Mouse (Mus musculus) CH12.LX (cell line): ENCODE data around the gene Glt1d1. TPM values are rescaled to one million over a fixed set of nuclear protein-coding genes. Genes with fewer than 3 reads are reported as not detected.

ENCODE experiments used
- DNase-seq: peaks from one replicate; pipeline ENCODE4 v3.0.0-alpha.2; 2013; ENCODE audit errors: extremely low read depth
- H3K27ac ChIP-seq: 2 replicates; pipeline ENCODE4 v1.5.1; 2012; ENCODE audit warnings: low read depth, mild to moderate bottlenecking, control low read depth, moderate library complexity; ENCODE audit not compliant: insufficient read depth
- H3K27me3 ChIP-seq: replicated peaks from 2 replicates; pipeline ENCODE3; 2012; ENCODE audit warnings: inconsistent platforms
- H3K36me3 ChIP-seq, 2 experiments: replicated peaks in 1 of 2; 2 replicates each; pipeline versions ENCODE3 to v1.6.1; 2012; ENCODE audit warnings: inconsistent platforms in 1 of 2, low read length in 1 of 2, mild to moderate bottlenecking in 1 of 2, mixed read lengths in 1 of 2, moderate library complexity in 1 of 2; ENCODE audit not compliant: control insufficient read depth in 1 of 2, insufficient read depth in 1 of 2
- H3K4me1 ChIP-seq, 2 experiments: 2 replicates each; pipeline ENCODE4 v1.6.1; 2012; ENCODE audit warnings: inconsistent platforms in 1 of 2, moderate library complexity in 1 of 2; ENCODE audit not compliant: insufficient read depth in 2 of 2, control insufficient read depth in 1 of 2
- H3K4me2 ChIP-seq: 2 replicates; pipeline ENCODE4 v1.6.1; 2012; ENCODE audit warnings: low read depth, mild to moderate bottlenecking, control low read depth; ENCODE audit not compliant: poor library complexity, insufficient read depth, severe bottlenecking
- H3K4me3 ChIP-seq, 3 experiments: fragments of 150-350 bp in 1 of 3; sonication (generic) in 1 of 3; replicated peaks in 1 of 3; 2 replicates each; pipeline versions ENCODE3 to v1.5.1; 2011 to 2012; ENCODE audit warnings: low read depth in 2 of 3, low read length in 2 of 3, mild to moderate bottlenecking in 2 of 3, moderate library complexity in 2 of 3, control low read depth in 1 of 3, improper control_type of control experiment in 1 of 3, inconsistent platforms in 1 of 3, mixed read lengths in 1 of 3; ENCODE audit not compliant: poor library complexity in 1 of 3
- H3K79me2 ChIP-seq: replicated peaks from 2 replicates; pipeline ENCODE4 v1.6.1; 2012; ENCODE audit warnings: mild to moderate bottlenecking, moderate library complexity; ENCODE audit not compliant: control insufficient read depth, poor library complexity, insufficient read depth, severe bottlenecking; ENCODE audit errors: extremely low read depth
- H3K9ac ChIP-seq: 2 replicates; pipeline ENCODE4 v1.6.1; 2012; ENCODE audit warnings: low read depth, mild to moderate bottlenecking, control low read depth, moderate library complexity; ENCODE audit not compliant: insufficient read depth
- H3K9me3 ChIP-seq: replicated peaks from 2 replicates; pipeline ENCODE3; 2012; ENCODE audit warnings: low read length, inconsistent platforms, mixed read lengths
- BHLHE40 ChIP-seq: IDR thresholded peaks from 2 replicates; pipeline ENCODE4 v1.6.1; 2011; ENCODE audit warnings: mild to moderate bottlenecking, low read depth, low read length, improper control_type of control experiment
- E2F4 ChIP-seq: IDR thresholded peaks from 2 replicates; pipeline ENCODE4 v1.6.1; 2011; ENCODE audit warnings: low read depth, low read length, improper control_type of control experiment; ENCODE audit not compliant: insufficient replicate concordance
- ELF1 ChIP-seq: IDR thresholded peaks from 2 replicates; pipeline ENCODE4 v1.6.1; 2014; ENCODE audit warnings: low read depth, mild to moderate bottlenecking, inconsistent platforms, low read length, improper control_type of control experiment
- EP300 ChIP-seq: IDR thresholded peaks from 2 replicates; pipeline ENCODE4 v1.6.1; 2011; ENCODE audit warnings: low read length, improper control_type of control experiment
- ETS1 ChIP-seq: conservative IDR thresholded peaks from 2 replicates; pipeline ENCODE4 v1.6.1; 2012; ENCODE audit warnings: low read depth, mild to moderate bottlenecking, inconsistent platforms, low read length, improper control_type of control experiment, moderate library complexity
- IRF4 ChIP-seq: IDR thresholded peaks from 2 replicates; pipeline ENCODE4 v1.6.1; 2014; ENCODE audit warnings: low read depth, mild to moderate bottlenecking, inconsistent platforms, low read length, improper control_type of control experiment
- JUND ChIP-seq: conservative IDR thresholded peaks from 2 replicates; pipeline ENCODE4 v1.6.1; 2011; ENCODE audit warnings: low read depth, low read length, improper control_type of control experiment
- MAFK ChIP-seq: IDR thresholded peaks from 2 replicates; pipeline ENCODE4 v1.6.1; 2011; ENCODE audit warnings: low read length, improper control_type of control experiment; ENCODE audit not compliant: insufficient replicate concordance
- MAX ChIP-seq: IDR thresholded peaks from 2 replicates; pipeline ENCODE4 v1.6.1; 2011; ENCODE audit warnings: low read length, improper control_type of control experiment
- MAZ ChIP-seq: IDR thresholded peaks from 2 replicates; pipeline ENCODE4 v1.6.1; 2012; ENCODE audit warnings: low read depth, mild to moderate bottlenecking, inconsistent platforms, low read length, improper control_type of control experiment, moderate library complexity
- NRF1 ChIP-seq: IDR thresholded peaks from 2 replicates; pipeline ENCODE4 v1.6.1; 2014; ENCODE audit warnings: low read depth, mild to moderate bottlenecking, inconsistent platforms, low read length, improper control_type of control experiment, moderate library complexity
- PAX5 ChIP-seq: IDR thresholded peaks from 2 replicates; pipeline ENCODE4 v1.6.1; 2012; ENCODE audit warnings: low read length, inconsistent platforms, mixed read lengths
- RAD21 ChIP-seq: IDR thresholded peaks from 2 replicates; pipeline ENCODE4 v1.6.1; 2011; ENCODE audit warnings: low read depth, mild to moderate bottlenecking, low read length, improper control_type of control experiment, moderate library complexity
- SIN3A ChIP-seq: IDR thresholded peaks from 2 replicates; pipeline ENCODE4 v1.6.1; 2012; ENCODE audit warnings: low read length, improper control_type of control experiment, inconsistent platforms
- TCF12 ChIP-seq: IDR thresholded peaks from 2 replicates; pipeline ENCODE4 v1.6.1; 2014; ENCODE audit warnings: low read depth, mild to moderate bottlenecking, inconsistent platforms, low read length, improper control_type of control experiment
- USF1 ChIP-seq: IDR thresholded peaks from 2 replicates; pipeline ENCODE4 v1.6.1; 2014; ENCODE audit warnings: low read depth, mild to moderate bottlenecking, inconsistent platforms, low read length, improper control_type of control experiment
- ZKSCAN1 ChIP-seq: IDR thresholded peaks from 2 replicates; pipeline ENCODE4 v1.6.1; 2012; ENCODE audit warnings: low read depth, inconsistent platforms, low read length, improper control_type of control experiment, borderline replicate concordance
- dilution Hi-C: fragments of 300-500 bp; cut with MboI; formaldehyde crosslinking; loops from 2 replicates; pipeline ENCODE4 v1.14.3; 2020; ENCODE audit warnings: low sequenced_read_pairs; ENCODE audit not compliant: extremely low pct_unique_long_range_greater_than_20kb, extremely low pct_ligation_motif_present
- in situ Hi-C: fragments of 300-500 bp; cut with MboI; formaldehyde crosslinking; loops from 3 replicates; pipeline ENCODE4 v1.14.3; 2019; ENCODE audit warnings: low sequenced_read_pairs, low pct_ligation_motif_present, low pct_unique_long_range_greater_than_20kb, mixed read lengths
- polyA plus RNA-seq: library from polyadenylated mRNA; unstranded; fragments of >175 nt; gene quantifications from 2 replicates; pipeline ENCODE4 v1.2.1, GENCODE M21; 2012; ENCODE audit warnings: low read depth; ENCODE audit not compliant: insufficient read length
- total RNA-seq, 2 experiments: library from RNA; depleted of rRNA; stranded (reverse); fragments of 300-350 nt in 1 of 2; fragments of >200 nt in 1 of 2; gene quantifications; 2 replicates each; pipeline ENCODE4 v1.2.3; 2012 to 2014

The Glt1d1 gene
- total and polyA plus RNA-seq, 3 experiments, result 0.21 to 0.25 TPM; not detected in 1

DNA sequence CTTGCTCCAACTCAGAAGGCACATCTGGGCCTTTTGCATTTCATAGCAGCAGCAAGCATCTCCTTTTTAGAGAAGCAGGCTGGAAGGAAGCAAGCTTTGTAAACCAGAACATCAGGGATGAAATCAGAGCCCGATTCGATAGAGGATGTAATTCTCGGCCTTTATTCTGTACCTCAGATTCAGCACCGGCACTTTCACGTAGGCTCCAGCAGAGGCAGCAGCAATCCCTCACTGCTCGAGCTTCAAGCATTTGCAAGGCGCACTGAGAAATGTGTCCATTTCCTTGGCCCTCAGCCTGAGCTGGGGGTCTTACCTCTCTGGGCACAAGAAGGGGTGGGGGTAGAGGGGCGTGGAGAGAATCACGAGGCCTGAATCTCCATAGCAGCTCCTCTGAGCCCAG is 76.1 kb downstream of the Glt1d1 start:
- dilution Hi-C loops, result no loop called here
- no peak for DNase-seq
- Histone ChIP-seq H3K4me2 (no peak overlapping the region), H3K9ac (no peak overlapping the region), H3K36me3 (no peaks in the 10 kb centered on the region), H3K79me2 (no peaks in the 10 kb centered on the region), H3K4me1 (no peaks in the 10 kb centered on the region), H3K27me3 (no peaks in the 10 kb centered on the region), H3K27ac (no peak overlapping the region), H3K9me3 (peaks cover 80% of the 10 kb centered on the region), H3K4me3 (no peak overlapping the region)
- no peak for TF ChIP-seq PAX5
- TF ChIP-seq USF1, result no peak
- TF ChIP-seq MAX, result no peak
- TF ChIP-seq MAFK, result no peak
- TF ChIP-seq JUND, result no peak
- no peak for TF ChIP-seq SIN3A
- in situ Hi-C loops, result no loop called here

GRCm38 (mm10) chr5:127714783-127715704 is 83.0 kb downstream of the Glt1d1 start:
- in situ Hi-C loops, result no loop called here
- no peaks in the 10 kb centered on the region for H3K27me3 ChIP-seq
- H3K79me2 ChIP-seq, result no peaks in the 10 kb centered on the region
- H3K9me3 ChIP-seq, result peaks cover 71% of the 10 kb centered on the region
- no peak overlapping the region for H3K4me3 ChIP-seq
- TF ChIP-seq E2F4, result no peak
- no peak for TF ChIP-seq ZKSCAN1
- TF ChIP-seq RAD21, result no peak
- no peak for TF ChIP-seq IRF4
- no peak for TF ChIP-seq NRF1
- no peak for TF ChIP-seq TCF12
- no peak for TF ChIP-seq EP300
- TF ChIP-seq MAZ, result no peak
- TF ChIP-seq ELF1, result no peak
- no peak for TF ChIP-seq ETS1
- no peak for TF ChIP-seq MAX
- TF ChIP-seq BHLHE40, result no peak
- TF ChIP-seq SIN3A, result no peak
- TF ChIP-seq, all 38 proteins: peak for 0
- no peak overlapping the region for H3K9ac ChIP-seq
- dilution Hi-C loops, result no loop called here
- no peaks in the 10 kb centered on the region for H3K4me1 ChIP-seq
- DNase-seq, result no peak
- H3K27ac ChIP-seq, result no peak overlapping the region
- no peak overlapping the region for H3K4me2 ChIP-seq
- H3K36me3 ChIP-seq, result no peaks in the 10 kb centered on the region
